Mouse (Mus musculus): ENCODE data around the gene Sdf2l1.
"Not testable (repeated sequence)": the region's sequence is repeated elsewhere in the genome, so short reads cannot be mapped to it uniquely, and the experiment has no call there.

Gene Sdf2l1

DNA sequence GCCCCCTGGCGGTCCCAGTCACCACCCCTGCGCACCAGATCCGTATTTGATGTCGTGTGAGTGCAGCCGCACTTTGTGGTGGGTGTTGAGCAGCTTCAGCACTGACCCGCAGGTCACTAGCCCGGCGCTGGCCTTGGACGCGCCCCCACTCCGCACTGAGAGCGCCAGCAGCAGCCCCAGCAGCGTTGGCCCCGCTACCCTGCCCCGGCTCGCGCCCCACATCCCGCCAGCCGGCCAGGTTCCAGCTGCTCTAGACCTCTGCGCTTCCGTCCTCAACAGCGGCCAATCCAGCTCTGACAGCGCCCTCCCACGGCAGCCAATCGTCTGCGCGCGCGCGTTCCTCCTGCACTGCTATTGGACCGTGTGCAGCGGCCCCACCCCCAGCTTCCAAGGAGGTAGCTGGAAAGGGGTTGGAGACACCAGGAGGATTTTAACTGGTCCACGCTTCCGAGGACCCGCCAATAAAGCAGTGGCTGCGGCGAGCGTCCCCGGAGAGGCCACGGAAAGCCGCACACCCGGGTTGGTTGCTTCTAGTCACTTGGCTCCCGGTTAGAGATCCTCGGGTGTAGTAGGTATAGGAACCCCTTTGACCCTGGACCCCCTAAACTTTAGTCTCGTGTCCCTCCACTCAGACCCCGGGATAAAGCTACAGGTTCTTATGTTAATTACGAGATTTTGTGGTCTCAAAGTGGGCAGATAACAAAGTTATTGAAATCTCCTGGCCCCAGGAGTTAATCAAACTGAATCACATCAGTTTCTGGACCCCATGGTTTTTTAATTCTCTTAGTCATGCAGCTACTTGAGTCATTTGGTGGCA lies at the start of gene Sdf2l1:
Gene Sdf2l1 (minus strand): TSS at position 295 of the 817 bp plus-strand sequence.
- peak; percentile 99 for DNase-seq (ENCODE audit: low spot score)

DNA sequence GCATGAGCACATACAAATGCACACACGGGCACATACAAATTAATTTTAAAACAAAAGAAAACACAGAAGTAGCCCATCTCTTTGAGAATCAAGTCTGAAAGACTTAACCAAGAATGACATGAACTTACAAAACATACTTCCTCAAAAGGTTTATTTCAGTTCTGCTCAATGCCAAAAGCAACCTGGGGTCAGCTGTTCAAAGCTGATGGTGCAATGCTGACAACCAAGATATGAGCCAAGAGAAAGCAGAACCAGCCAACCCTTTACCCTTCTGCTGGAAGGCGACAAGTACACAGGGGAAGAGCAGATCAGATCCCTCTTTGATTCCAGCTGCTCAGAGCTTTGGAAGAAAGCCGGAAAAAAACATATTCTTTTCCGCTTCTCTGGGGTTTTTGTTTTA lies 49.2 kb upstream of the Sdf2l1 start:
- DNase-seq (ENCODE audit: low spot score), result no peak

DNA sequence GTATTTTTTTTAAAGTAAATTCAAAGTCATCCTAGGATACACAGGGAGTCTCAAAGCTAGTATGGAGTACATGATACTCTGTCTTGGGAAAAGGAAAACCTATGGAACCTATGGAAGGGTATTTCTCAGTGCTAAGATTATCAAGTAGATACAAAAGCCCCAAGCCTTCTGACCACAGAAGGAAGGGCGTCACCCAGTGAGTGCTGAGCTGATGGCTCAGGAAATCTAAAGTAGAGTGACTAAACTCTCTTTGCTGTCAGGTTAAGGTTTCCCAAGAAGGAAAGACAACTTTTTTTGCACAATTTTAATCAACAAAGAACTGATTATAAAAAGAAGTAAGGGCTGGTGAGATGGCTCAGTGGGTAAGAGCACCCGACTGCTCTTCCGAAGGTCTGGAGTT lies 47.5 kb upstream of the Sdf2l1 start:
- DNase-seq (ENCODE audit: low spot score), result no peak

DNA sequence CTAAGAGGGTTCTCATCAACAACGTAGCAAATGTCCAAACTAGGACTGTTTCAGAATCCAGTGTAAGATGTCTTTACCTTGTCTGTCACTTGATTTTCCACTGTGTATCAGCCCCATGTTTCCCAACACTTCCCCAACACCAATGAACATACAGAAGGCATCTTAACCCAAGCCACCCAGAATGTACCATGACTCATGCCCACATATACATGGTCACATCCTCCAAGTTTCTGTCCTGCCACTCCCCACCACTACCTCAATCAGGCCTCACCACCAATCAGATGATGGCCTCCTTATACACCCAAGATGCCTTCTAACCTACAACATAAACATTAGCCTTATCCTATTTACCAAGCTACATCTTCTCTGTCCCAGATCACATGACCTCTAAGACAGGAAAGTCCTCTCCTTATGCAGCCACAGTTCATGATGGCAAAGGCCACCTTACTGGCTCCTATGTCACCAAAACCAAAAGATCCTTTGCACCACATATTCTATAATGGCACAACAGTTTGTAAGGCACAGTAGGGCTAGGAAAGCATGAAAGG lies 45.5 kb upstream of the Sdf2l1 start:
- no peak for DNase-seq (ENCODE audit: low spot score)

DNA sequence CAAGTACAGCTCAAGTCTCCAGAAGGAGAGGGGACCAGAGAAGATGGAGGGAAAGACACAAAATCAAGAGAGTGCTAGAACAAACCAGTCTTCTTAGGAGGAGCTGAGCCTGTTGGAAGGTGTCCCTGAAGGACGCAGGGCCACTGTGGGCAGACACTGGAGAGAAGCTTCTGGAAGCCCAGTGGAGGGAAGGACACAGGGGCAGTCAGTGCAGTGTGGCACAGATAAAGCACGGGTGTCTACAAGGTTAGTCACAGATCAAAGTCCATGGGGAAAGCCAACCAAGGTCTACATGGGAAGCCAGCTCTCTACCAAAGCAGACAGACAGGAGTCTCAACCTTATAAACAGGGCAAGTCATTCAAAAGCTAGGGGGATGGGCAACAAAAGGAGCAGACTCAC lies 43.6 kb upstream of the Sdf2l1 start:
- no peak for DNase-seq (ENCODE audit: low spot score)

DNA sequence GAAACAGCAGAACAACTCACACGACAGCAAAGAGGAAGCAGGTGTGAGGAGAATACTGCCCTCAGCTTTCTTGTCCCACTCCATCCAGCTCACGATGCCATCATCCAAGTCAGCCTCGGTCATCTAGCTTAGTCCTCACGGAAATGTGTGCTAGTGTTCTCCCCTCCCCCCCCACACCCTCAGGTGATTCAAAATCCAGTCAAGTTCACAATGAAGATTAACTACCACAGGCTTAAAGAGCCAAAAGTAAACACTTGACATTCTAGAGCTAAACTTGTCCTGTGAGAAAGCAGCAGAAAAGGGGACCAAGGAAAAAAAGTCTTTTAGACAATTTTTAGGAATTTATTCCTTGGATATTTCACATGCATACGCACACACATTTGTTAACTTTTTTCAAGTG lies 35.9 kb upstream of the Sdf2l1 start:
- no peak for DNase-seq (ENCODE audit: low spot score)

DNA sequence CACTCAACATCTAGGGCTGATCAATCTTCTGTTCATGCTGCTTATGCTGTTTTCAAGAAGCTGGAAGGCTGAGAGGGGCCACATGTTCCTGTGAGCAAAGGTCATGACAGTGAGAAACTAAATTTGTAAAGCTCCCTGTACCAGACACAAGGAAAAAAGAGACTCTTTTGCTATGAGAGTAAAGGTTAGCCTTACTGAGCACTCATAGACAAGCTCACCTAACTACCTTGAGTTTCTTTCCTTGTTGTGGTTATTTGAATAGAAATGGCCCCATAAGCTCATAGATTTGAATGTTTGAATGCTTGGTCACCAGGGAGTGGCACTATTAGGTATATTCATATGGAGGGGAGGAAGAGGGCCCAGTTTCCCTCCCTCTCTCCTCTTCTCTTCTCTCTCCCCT lies 35.0 kb upstream of the Sdf2l1 start:
- no peak for DNase-seq (ENCODE audit: low spot score)

DNA sequence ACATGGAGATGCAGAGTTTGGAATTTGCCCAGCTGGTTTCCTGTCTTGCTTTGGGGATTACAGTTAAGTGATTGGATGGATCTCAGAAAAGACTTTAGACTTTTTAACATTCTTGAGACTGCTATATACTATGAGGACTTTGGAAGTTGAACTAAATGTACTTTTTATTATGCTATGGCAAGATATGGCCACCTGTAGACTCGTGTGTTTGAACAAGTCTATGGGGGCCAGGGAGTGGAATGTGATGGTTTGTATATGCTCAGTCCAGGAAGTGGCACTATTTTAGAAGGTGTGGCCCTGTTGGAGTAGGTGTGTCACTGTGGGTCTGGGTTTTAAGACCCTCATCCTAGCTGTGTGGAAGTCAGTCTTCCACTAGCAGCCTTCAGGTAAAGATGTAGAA lies 33.3 kb upstream of the Sdf2l1 start:
- not testable (repeated sequence) for DNase-seq (ENCODE audit: low spot score)

DNA sequence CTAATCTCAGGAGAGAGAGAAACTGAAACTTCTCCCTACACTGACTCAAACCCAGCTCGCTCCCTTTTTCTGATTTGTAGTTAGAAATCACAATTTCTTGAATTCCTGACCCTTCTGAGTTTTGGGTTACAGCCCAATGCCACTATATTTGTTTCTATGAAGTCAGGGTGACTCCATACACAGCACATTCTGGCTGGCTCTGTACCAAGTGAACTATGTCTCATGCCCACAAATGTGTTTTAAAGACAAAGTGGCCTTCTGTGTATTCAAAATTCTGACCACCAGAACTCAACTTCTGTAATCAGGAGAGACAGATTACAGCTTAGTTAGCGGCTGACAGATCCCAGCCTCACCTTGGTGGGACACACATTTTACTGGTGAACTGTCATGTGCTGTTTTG lies 22.2 kb upstream of the Sdf2l1 start:
- DNase-seq (ENCODE audit: low spot score), result no peak

DNA sequence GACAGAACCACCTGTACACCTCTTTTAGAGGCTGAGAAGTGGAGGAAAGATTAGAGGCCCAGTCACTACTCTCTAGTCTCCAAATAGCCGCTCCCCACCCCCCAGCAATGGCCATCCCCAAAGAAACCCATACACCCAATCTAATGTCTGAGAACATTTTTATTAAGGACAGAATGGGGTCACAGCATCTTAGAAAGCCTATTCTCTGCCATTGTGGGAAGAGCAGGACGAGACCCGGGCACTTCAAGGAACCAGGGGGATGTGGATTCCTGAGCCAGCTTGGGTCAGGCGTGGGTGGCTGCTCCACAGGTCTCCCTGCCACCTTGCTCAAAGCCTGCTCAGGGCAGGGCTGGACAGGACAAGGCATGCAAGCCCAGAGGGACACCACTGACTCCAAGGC lies 19.7 kb upstream of the Sdf2l1 start:
- DNase-seq (ENCODE audit: low spot score), result no peak

DNA sequence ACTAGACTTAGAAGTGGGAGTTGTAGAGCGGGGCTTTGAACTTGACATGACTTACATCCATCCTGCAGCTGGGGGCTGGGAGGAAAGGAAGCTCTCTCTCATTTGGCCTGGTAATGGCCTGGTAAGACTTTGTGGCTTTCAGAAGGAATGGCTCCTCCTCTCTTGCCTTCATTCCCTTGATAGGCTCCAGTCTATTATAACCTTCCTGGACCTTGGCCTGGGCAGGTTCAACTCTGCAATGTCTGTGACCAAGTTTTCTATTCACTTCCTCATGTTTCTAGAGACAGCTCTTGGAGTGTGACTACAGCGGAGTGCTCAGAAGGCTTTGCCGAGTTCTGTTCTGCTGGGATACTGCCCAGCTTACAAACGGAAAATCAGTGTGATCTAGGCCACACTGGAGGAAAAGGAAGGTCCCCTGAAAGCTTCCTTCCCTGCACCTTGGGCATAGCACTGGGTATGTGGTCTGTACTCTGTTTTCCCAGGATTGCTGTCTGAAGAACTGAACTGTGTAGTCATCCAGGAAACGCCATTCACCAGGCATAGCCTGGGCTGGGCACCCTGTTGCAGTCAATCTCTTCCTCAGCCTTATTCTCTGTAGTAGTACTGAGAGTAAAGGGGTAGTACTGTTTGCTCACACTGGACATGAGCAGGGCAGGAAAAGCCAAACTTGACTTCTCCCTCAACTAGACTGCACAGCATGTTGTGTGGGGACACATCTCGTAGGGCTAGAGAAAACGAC lies 18.5 kb upstream of the Sdf2l1 start:
- no peak for DNase-seq (ENCODE audit: low spot score)

DNA sequence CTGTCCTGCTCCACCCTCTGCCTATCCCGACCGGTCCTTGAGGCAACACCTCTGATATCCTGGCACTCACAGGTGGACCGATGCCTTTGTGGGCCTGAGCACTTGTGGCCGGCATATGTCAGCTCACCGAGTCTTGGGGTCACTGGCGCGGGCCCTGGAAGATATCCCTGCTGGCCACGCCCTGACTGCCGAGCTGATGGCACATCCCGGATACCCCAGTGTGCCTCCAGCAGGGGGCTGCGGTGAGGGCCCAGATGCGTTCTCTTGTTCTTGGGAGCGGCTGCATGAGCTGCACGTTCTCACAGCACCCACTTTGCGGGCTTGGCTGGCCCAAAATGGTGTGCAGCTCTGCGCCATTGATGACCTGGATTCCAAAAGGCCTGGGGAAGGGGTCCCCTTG lies 15.9 kb upstream of the Sdf2l1 start:
- peak; percentile 68 for DNase-seq (ENCODE audit: low spot score)

DNA sequence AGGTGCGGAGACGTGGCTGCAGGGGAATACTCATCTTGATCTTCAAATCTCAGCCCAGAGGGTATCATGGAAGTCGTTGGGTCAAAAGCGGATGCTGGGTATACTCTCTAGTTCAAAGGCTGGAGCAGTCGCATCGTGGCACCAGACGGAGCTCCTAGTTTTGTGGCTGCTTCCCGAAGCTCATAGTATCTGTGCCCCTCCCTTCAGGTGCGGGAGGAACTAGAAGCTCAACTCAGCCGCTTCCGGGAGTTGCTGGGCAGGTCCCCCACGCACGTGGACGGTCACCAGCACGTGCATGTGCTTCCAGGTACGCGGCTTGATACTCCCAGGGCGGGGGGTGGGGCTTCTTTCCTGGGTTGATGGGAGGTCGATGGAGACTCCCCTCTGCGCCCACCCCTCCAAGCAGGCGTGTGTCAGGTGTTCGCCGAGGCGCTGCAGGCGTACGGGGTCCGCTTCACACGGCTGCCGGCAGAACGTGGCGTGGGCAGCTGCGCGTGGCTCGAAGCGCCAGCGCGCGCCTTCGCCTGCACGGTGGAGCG lies 15.3 kb upstream of the Sdf2l1 start:
- peak; percentile 45 for DNase-seq (ENCODE audit: low spot score)

DNA sequence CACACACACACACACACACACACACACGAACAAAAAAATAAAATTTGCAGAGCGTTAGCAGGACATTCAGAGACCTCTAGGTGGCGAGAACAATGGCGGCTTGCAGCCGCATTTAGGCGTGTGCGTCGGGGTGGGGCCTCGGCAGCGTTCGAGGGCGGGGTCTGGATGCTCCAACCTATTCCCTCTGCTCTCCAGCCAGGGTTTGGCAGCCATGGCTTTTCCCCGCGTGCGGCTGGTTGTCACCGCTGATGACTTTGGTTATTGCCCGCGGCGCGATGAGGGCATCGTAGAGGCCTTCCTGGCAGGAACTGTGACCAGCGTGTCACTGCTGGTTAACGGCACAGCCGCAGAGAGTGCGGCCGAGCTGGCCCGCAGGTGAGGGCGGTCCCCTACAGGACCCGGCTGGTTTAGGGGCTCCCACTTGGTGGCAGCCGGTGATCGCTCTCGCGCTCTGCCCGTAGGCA lies 14.6 kb upstream of the Sdf2l1 start, which contains the start of gene Ccdc116:
Gene Ccdc116 (minus strand): TSS at position 458 of the 464 bp plus-strand sequence.
- peak; percentile 92 for DNase-seq (ENCODE audit: low spot score)

DNA sequence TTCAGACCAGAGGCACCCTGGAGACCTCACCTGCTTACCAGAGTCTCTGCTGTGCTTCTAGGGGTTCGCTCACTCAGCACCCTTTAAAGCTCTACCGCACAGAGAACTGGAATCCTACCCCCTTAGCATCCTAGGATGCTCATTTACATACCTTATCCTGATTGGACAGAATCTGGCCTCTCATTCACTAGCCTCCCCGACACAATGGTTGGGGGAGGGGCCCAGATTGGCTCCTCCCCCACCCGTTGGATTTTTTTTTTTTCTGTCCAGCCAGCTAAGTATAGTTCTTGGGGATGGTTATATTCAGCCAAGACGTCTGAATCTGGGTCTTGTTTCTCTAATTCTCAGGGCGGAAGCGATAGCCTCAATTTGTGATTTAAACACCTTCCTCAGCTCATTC lies 12.2 kb upstream of the Sdf2l1 start, which contains the start of gene Ydjc:
Gene Ydjc (plus strand): TSS at position 283 of the 400 bp plus-strand sequence.
- DNase-seq (ENCODE audit: low spot score), result peak; percentile 54

DNA sequence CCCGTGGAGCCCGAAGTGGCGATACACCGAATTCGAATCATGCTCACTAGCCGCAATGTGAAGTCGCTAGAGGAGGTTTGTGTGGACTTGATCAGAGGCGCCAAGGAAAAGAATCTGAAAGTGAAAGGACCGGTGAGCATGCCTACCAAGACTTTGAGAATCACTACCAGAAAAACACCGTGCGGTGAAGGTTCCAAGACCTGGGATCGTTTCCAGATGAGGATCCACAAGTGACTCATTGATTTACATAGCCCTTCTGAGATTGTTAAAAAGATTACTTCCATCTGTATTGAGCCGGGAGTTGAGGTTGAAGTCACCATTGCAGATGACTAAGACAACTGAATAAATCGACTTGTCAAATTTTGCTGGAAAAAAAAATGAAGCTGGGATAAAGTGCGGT lies 5.2 kb upstream of the Sdf2l1 start:
- DNase-seq (ENCODE audit: low spot score), result no peak

DNA sequence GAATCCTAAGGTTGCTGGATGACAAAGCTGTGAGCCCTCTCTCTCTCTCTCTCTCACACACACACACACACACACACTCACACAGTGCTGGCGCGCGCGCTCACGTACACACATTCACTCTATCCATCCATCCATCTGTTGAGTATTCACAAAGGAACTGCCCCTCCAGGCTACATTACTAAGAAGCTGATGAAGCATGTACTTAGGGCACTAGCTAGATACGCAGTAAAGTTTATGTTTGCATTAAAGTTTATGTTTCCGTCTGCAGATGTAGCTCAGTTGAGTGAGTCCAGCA lies 670 bp upstream of the Sdf2l1 start:
- no peak for DNase-seq (ENCODE audit: low spot score)

DNA sequence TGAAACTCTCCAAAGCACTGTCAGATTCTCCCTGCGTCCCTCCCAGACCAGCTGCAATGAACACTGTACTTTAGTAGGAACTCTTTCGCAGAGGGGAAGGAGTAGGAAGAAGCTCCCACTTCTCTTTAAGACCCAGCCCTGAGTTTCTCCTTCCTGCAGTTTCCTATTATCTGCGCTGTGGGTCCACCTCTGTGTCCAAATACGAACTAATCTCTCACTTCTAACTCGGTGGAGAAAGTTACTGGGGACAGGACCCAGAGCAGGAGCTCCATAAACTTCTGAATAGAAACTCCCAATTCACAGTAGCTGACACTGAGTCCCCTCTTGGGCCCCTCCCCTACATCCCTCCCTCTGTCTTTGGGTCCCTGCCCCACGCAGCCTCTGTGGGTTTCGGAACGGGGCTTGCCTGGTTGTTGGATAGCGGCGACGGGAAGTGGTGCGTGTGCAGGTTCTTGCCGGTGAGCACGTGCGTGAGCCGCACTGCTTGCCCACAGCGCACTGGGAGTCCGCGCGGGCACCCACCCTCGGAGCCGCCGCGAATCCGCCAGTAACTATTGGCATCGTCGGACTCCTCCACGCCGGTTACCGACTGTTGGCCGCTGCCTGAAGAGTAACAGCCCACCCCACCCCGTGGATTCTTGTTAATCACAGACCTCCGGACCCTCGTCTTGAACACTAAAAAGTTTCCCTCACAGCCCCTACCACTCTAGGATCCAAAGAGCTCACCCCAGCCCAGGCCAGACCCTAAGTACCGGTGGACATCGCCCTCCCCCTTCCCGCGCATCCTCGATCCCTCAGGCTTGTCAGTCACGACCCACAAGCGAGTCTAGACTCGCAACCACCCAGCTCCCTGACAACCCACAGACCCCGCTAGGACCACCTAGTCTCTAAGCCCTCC lies 743 bp downstream of the Sdf2l1 start:
- DNase-seq (ENCODE audit: low spot score), result no peak

DNA sequence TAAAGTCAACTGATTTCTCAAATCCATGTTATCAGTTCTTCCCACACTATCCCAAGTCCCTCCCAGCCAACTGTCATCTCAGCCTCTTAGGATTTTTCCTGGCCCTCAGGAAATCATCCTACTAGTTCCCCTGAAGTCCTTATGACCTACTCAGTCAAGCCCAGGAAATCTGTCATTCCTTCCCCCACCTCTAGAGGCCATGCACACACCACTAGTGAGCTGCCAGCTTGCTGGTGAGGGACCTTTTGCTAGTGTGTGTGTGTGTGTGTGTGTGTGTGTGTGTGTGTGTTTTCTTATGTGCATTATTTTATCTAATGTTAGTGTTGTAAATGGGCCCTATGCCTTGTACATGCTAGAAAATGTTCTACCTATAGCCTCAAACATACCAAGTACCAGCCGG lies 4.9 kb downstream of the Sdf2l1 start:
- peak; percentile 71 for DNase-seq (ENCODE audit: low spot score)

DNA sequence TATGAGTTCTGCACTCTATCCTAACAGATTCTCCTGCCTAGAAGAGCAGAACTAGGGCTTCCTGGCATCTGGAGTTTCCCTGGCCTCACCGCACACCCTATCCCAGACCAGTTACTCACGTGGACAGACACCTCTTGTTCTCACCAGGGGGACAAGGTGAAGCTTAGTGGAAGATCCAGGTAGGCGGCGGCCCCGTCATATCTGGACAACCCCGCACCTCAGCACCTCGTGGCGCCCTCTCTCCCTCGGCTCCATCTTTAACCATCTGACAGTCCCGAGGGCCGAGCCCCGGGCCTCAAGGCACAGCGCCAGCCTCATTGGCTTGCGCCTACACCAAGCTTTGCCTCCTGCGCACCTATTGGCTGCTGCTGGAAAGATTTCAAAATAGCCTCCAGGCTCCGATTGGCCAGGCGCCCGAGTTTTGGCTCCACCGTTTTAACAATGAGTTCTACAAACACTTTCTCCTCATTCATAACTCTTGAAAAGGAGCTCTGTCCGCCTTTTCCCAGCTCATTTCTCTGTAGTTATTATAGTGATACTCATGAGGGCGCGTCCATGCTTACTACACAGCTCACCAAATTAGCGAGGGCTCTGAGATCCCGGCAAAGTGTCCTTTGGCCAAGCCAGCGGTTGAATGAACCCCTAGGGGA lies 7.2 kb downstream of the Sdf2l1 start, which contains the start of gene 2610318N02Rik:
Gene 2610318N02Rik (minus strand): TSS at position 297 of the 650 bp plus-strand sequence.
- DNase-seq (ENCODE audit: low spot score), result peak; percentile 90
